Comparison of ENCODE assay signal across 23 mouse cellular contexts in genomic region chr1:59511566-59512270, GRCm38 (mm10). TPM values are rescaled to one million over a fixed set of nuclear protein-coding genes. Genes with fewer than 3 reads are reported as not detected.
A peak's percentile ranks its signal among the peaks of the same experiment; 100 is the strongest.
DNase-seq lines count a peak whose midpoint lies in the region; ATAC-seq and TF ChIP-seq lines count a peak whose summit lies in the region.
"Had no signal": no experiment of that assay in that cellular context is flagged by ENCODE, and none has a peak within 500 bp of the region (broad histone marks: within the 10 kb centered on the region; RNA-seq: fewer than 3 reads in every experiment).

No protein-coding gene starts in this region.

- H3K9ac ChIP-seq in liver, postnatal 0 days (replicated peaks) = no peak overlapping the region
- H3K9ac ChIP-seq: embryonic facial prominence, embryonic 12.5 days; forebrain, embryonic 12.5 days; kidney, embryonic 15.5 days; liver, embryonic 13.5 days; lung, embryonic 14.5 days; midbrain, embryonic 13.5 days had no signal

- H3K27ac ChIP-seq in liver, postnatal 0 days (ENCODE audit: low read depth) = no peak overlapping the region
- H3K27ac ChIP-seq: embryonic facial prominence, embryonic 12.5 days; forebrain, embryonic 12.5 days; hindbrain, postnatal 0 days; kidney, embryonic 15.5 days; liver, embryonic 13.5 days; midbrain, embryonic 13.5 days had no signal

- no peak for TF ChIP-seq POLR2A in brain, embryonic 14.5 days (IDR thresholded peaks at IDR 0.05; ENCODE audit: borderline replicate concordance, extremely low read depth, insufficient read depth, insufficient read length, poor library complexity, severe bottlenecking)

- 69% methylated on average over 9 of the region's 9 CpGs for WGBS in liver, postnatal 0 days (ENCODE audit: insufficient replicate concordance)

- H3K36me3 ChIP-seq in liver, postnatal 0 days (replicated peaks; ENCODE audit: insufficient read depth, low read length) = no peaks in the 10 kb centered on the region
- H3K36me3 ChIP-seq: embryonic facial prominence, embryonic 12.5 days; forebrain, embryonic 12.5 days; kidney, embryonic 15.5 days; liver, embryonic 13.5 days; midbrain, embryonic 13.5 days had no signal

- H3K9me3 ChIP-seq in liver, postnatal 0 days (ENCODE audit: low read length) = no peaks in the 10 kb centered on the region
- H3K9me3 ChIP-seq: embryonic facial prominence, embryonic 12.5 days; forebrain, embryonic 12.5 days; kidney, embryonic 15.5 days; liver, embryonic 13.5 days; midbrain, embryonic 13.5 days had no signal

- TF ChIP-seq CTCF in brain, embryonic 14.5 days (IDR thresholded peaks at IDR 0.05; ENCODE audit: borderline replicate concordance, extremely low read depth, insufficient read depth, insufficient read length) = no peak
- no peak for TF ChIP-seq CTCF in liver, postnatal 0 days (IDR thresholded peaks at IDR 0.05; ENCODE audit: low read depth)

- ATAC-seq in liver, postnatal 0 days = no peak
- ATAC-seq: activated CD4-positive, CD25-positive, alpha-beta regulatory T cell, adult 4 months; hindbrain, postnatal 0 days; intestine, embryonic 16.5 days; midbrain, embryonic 13.5 days had no signal

- peak; percentile 34 to 48 for DNase-seq in cerebellum, postnatal 14 days
- DNase-seq in cerebellum, adult 11-12 months = no peak
- DNase-seq in Muller cell, postnatal 12 days (ENCODE audit: inconsistent ontology term) = peak; percentile 68
- DNase-seq in brain, embryonic 14.5 days (ENCODE audit: low read depth) = peak; percentile 47
- peak; percentile 62 for DNase-seq in gastrocnemius, postnatal 25 days
- no peak for DNase-seq in liver, postnatal 0 days
- DNase-seq in testis, postnatal 14 days (ENCODE audit: low spot score) = no peak
- DNase-seq: adrenal gland, adult 8-10 months; kidney, postnatal 36 days; liver, embryonic 13.5 days; lung, embryonic 14.5 days; right cerebral cortex, postnatal 25 days; thymus, postnatal 36 days had no signal

- H3K4me3 ChIP-seq in liver, postnatal 0 days (ENCODE audit: low read depth, low read length) = no peak overlapping the region
- H3K4me3 ChIP-seq: embryonic facial prominence, embryonic 12.5 days; forebrain, embryonic 12.5 days; kidney, embryonic 15.5 days; liver, embryonic 13.5 days; midbrain, embryonic 13.5 days had no signal

- H3K27me3 ChIP-seq in liver, postnatal 0 days (ENCODE audit: insufficient read depth, low read length) = no peaks in the 10 kb centered on the region
- H3K27me3 ChIP-seq: embryonic facial prominence, embryonic 12.5 days; kidney, embryonic 15.5 days; midbrain, embryonic 13.5 days had no signal

- no peak for TF ChIP-seq EP300 in liver, postnatal 0 days (IDR thresholded peaks at IDR 0.05; ENCODE audit: low read depth)

- no peak overlapping the region for H3K4me2 ChIP-seq in liver, postnatal 0 days (ENCODE audit: low read depth, low read length)
- H3K4me2 ChIP-seq: embryonic facial prominence, embryonic 12.5 days; forebrain, embryonic 12.5 days; heart, embryonic 11.5 days; kidney, embryonic 15.5 days; liver, embryonic 13.5 days; lung, embryonic 14.5 days; midbrain, embryonic 13.5 days had no signal

- H3K4me1 ChIP-seq in liver, postnatal 0 days (ENCODE audit: insufficient read depth) = no peaks in the 10 kb centered on the region; the same call in 1 of the 2 replicates

RNA-seq across cellular contexts. Expression of gene Gm973, which starts 4.3 kb away (rescaled TPM):
- 2.1 and 6.4 TPM in 2 replicates for polyA plus RNA-seq in brain, embryonic 14.5 days (2012; rRNA removed)
- total RNA-seq in gastrocnemius, postnatal 25 days (2021) = under 1 TPM; 0.21 to 0.23 TPM
- polyA plus RNA-seq in liver, postnatal 0 days (2015; fragmentation: Nextera tagmentation; extraction: Ambion mirVana) = not detected in 2 replicates
- polyA plus RNA-seq: activated CD4-positive, CD25-positive, alpha-beta regulatory T cell, adult 4 months; C2C12; lung, embryonic 14.5 days; spleen, adult 2 months had no signal

RNA-seq across cellular contexts. Expression of gene Fzd7, which starts 29.5 kb away (rescaled TPM):
- polyA plus RNA-seq in brain, embryonic 14.5 days (2012; rRNA removed) = 8.3 and 10.7 TPM in 2 replicates
- 10 to 100 TPM; 17.3 to 24.8 TPM for total RNA-seq in gastrocnemius, postnatal 25 days (2021)
- polyA plus RNA-seq in liver, postnatal 0 days (2015; fragmentation: Nextera tagmentation; extraction: Ambion mirVana) = 0.76 and 0.99 TPM in 2 replicates
- polyA plus RNA-seq: activated CD4-positive, CD25-positive, alpha-beta regulatory T cell, adult 4 months had no signal

Comparison
In these comparisons a context has a peak if more than half of its experiments do, and no peak if none do; other contexts are left out.
1. DNase-seq: peak in cerebellum, postnatal 14 days (2 of 2), Muller cell, postnatal 12 days (single experiment), brain, embryonic 14.5 days (single experiment) and gastrocnemius, postnatal 25 days (single experiment); none in cerebellum, adult 11-12 months (single experiment), liver, postnatal 0 days (single experiment) and testis, postnatal 14 days (single experiment).